Mouse (Mus musculus): Measurements from ENCODE around the gene Mup4.

GRCm38 (mm10) chr4:59907092-59907491, 53.4 kb downstream of the Mup4 start:
- TF ChIP-seq CTCF (IDR thresholded peaks at IDR 0.05; ENCODE audit: borderline replicate concordance, extremely low read depth, insufficient read depth, insufficient read length) (no peak), POLR2A (IDR thresholded peaks at IDR 0.05; ENCODE audit: borderline replicate concordance, extremely low read depth, insufficient read depth, insufficient read length, poor library complexity, severe bottlenecking) (no peak)

Measured in brain, embryonic 14.5 days (tissue).